Mouse (Mus musculus): ENCODE measurements around the gene Slc17a7. TPM values are rescaled to one million over a fixed set of nuclear protein-coding genes. Genes with fewer than 3 reads are reported as not detected.

The Slc17a7 gene
- polyA plus RNA-seq, 2 experiments from 2014 or later, result not detected

DNA sequence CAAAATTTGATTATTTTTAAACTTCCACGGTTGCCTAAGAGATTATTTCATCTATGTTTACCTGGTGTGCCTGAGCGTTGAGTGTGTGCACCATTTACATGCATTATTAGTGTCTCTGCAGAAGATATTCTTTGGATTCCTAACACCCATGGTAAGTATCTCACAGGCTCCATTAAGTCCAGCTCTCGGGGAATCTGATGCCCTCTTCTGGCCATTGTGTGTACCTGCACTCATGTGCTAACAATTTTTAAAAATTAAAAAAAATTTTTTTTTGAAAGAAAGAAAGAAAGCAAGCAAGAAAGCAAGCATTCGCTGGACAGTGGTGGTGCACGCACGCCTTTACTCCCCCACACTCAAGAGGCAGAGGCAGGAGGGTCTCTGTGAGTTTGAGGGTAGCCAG lies 44.5 kb downstream of the Slc17a7 start:
- ATAC-seq, result no peak

DNA sequence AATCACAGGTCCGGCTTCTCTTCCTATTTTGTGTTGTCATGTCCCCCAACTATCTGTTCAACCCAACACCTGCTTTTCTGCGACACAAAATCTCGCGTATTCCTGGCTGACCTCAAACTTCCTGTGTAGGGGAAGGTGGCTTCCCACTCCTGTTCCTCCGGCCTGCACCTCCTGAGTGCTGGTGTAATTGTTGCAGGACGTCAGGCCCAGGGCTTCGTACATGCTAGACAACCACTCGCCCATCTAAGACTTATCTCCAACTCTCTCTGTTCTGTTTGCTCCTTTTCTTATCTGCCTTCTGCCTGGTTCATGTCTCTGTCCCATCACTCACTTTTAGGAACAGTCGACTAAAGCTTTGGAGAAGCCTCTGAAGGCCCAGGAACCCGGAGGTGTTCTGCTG lies 47.3 kb downstream of the Slc17a7 start:
- ATAC-seq, result no peak

GRCm38 (mm10) chr7:45211851-45212251 lies 48.1 kb downstream of the Slc17a7 start, which contains the start of gene Dkkl1:
Dkkl1 (minus strand) TSS chr7:45212147.
- ATAC-seq, result peak; percentile 57

DNA sequence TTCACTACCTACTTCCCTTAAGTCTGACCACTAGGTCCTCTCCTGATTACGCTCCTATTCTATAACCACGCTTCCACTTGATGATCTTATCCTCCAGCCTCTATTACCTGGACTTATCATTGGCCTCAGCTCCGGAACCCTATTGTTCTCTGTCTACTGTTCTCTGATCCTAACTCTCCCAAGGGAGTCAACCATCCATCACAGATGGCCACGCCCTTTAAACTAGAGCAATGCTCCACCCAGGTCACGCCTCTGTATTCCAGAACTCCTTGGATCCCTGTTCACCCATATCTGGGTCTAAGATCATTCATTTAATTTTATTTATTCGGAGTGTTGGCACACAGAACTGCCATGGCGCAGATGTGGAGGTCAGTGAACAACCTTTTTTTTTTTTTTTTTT lies 48.6 kb downstream of the Slc17a7 start:
- no peak for ATAC-seq

- no peak for ATAC-seq
These were observed 50.0 kb downstream of the Slc17a7 start for GRCm38 (mm10) chr7:45213708-45214107.

- ATAC-seq, result no peak
These were observed 52.1 kb downstream of the Slc17a7 start, which contains the start of gene Tead2 for GRCm38 (mm10) chr7:45215673-45216441. Tead2 (plus strand) TSS chr7:45215753.

- ATAC-seq, result no peak
These were observed 52.9 kb downstream of the Slc17a7 start for GRCm38 (mm10) chr7:45216442-45217183.

DNA sequence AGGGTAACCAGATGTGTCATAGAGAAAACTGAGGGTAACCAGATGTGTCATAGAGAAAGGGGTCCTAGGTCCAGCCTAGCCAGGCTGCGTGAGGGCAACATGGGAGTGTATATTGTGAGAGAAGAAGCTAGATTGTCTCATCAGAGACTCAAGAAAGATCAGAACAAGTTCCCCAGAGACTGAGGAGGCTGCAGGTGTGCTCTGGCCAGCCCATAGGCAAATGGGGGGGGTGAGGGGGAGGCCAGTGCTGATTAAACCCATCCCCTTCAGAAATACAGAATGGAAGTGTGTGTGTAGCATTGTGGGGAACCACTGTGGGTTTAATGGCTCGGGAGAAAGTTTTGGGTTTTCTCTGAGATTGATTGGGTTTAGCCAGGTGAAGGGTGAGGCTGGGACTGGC lies 57.9 kb downstream of the Slc17a7 start:
- no peak for ATAC-seq

DNA sequence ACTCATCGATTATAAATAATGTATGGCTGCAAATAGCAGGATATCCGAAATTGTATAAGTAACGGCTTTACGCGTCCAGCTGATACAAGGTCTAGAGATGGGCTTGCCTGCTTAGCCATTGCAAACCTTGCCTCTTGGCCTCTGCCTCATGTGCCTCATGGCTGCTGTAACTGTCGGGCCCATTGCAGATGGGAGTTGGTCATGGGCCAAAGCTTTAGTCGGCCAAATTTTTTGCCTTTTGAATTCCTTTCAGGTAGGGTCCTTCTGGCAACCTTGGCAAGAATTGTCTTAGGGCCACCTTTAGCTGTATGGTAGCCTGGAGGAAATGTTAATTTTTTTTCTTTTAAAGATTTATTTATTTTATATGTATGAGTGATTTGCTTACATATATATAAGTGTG lies 61.1 kb downstream of the Slc17a7 start:
- ATAC-seq, result no peak

Other genes starting within 250 kb of the Slc17a7 start
- 1 to 10 TPM; 6.2 to 7.4 TPM for gene Ap2a1, start 234.5 kb upstream of the Slc17a7 start, polyA plus RNA-seq (2017; shearing (Covaris generic))
- not detected for gene Tsks, start 220.7 kb upstream of the Slc17a7 start, polyA plus RNA-seq (2017; shearing (Covaris generic))
- gene Cpt1c, start 189.1 kb upstream of the Slc17a7 start, polyA plus RNA-seq (2017; shearing (Covaris generic)), result under 1 TPM; 0.36 to 0.92 TPM
- 100 to 1,000 TPM in 1 of 2 experiments, 10 to 100 TPM in 1; 39.7 to 114 TPM for gene Prmt1, start 177.4 kb upstream of the Slc17a7 start, polyA plus RNA-seq (2017; shearing (Covaris generic))
- 100 to 1,000 TPM; 117 to 147 TPM for gene Irf3, start 166.3 kb upstream of the Slc17a7 start, polyA plus RNA-seq (2017; shearing (Covaris generic))
- 10 to 100 TPM; 23.6 to 30.1 TPM for gene Bcl2l12, start 165.2 kb upstream of the Slc17a7 start, polyA plus RNA-seq (2017; shearing (Covaris generic))
- 1 to 10 TPM; 7.0 to 9.3 TPM for gene Scaf1, start 147.6 kb upstream of the Slc17a7 start, polyA plus RNA-seq (2017; shearing (Covaris generic))
- gene Rras, start 146.0 kb upstream of the Slc17a7 start, polyA plus RNA-seq (2017; shearing (Covaris generic)), result 1 to 10 TPM; 2.0 to 3.9 TPM
- gene Prr12, start 111.1 kb upstream of the Slc17a7 start, polyA plus RNA-seq (2017; shearing (Covaris generic)), result 10 to 100 TPM; 10.8 to 10.9 TPM
- gene Nosip, start 101.5 kb upstream of the Slc17a7 start, polyA plus RNA-seq (2017; shearing (Covaris generic)), result 100 to 1,000 TPM; 158 to 199 TPM
- 1 to 10 TPM; 1.7 to 2.8 TPM for gene Prrg2, start 101.3 kb upstream of the Slc17a7 start, polyA plus RNA-seq (2017; shearing (Covaris generic))
- gene Rcn3, start 71.7 kb upstream of the Slc17a7 start, polyA plus RNA-seq (2017; shearing (Covaris generic)), result 10 to 100 TPM in 1 of 2 experiments, 1 to 10 TPM in 1; 7.6 to 66.3 TPM
- 1 to 10 TPM; 2.3 to 3.8 TPM for gene Fcgrt, start 60.1 kb upstream of the Slc17a7 start, polyA plus RNA-seq (2017; shearing (Covaris generic))
- gene Rps11, start 39.5 kb upstream of the Slc17a7 start, polyA plus RNA-seq (2017; shearing (Covaris generic)), result 1,000 to 10,000 TPM; 3,755 to 5,441 TPM
- 1,000 to 10,000 TPM; 5,632 to 7,602 TPM for gene Rpl13a, start 35.2 kb upstream of the Slc17a7 start, polyA plus RNA-seq (2017; shearing (Covaris generic))
- gene Gm45713, start 27.7 kb upstream of the Slc17a7 start, polyA plus RNA-seq (2017; shearing (Covaris generic)), result not detected
- gene Flt3l, start 27.5 kb upstream of the Slc17a7 start, polyA plus RNA-seq (2017; shearing (Covaris generic)), result 10 to 100 TPM; 89.0 to 91.7 TPM
- 10 to 100 TPM; 40.4 to 50.6 TPM for gene Pih1d1, start 9.6 kb upstream of the Slc17a7 start, polyA plus RNA-seq (2017; shearing (Covaris generic))
- 10 to 100 TPM; 16.5 to 27.2 TPM for gene Aldh16a1, start 9.4 kb upstream of the Slc17a7 start, polyA plus RNA-seq (2017; shearing (Covaris generic))
- gene Gfy, start 15.6 kb downstream of the Slc17a7 start, polyA plus RNA-seq (2017; shearing (Covaris generic)), result not detected
- gene Pth2, start 17.0 kb downstream of the Slc17a7 start, polyA plus RNA-seq (2017; shearing (Covaris generic)), result not detected
- gene Ccdc155, start 40.9 kb downstream of the Slc17a7 start, polyA plus RNA-seq (2017; shearing (Covaris generic)), result not detected
- gene Dkkl1, start 48.2 kb downstream of the Slc17a7 start, polyA plus RNA-seq (2017; shearing (Covaris generic)), result 10 to 100 TPM; 16.1 to 22.9 TPM
- gene Tead2, start 51.8 kb downstream of the Slc17a7 start, polyA plus RNA-seq (2017; shearing (Covaris generic)), result 1 to 10 TPM; 4.5 to 5.4 TPM
- gene Cd37, start 75.2 kb downstream of the Slc17a7 start, polyA plus RNA-seq (2017; shearing (Covaris generic)), result 100 to 1,000 TPM; 473 to 666 TPM
- not detected for gene Slc6a16, start 77.1 kb downstream of the Slc17a7 start, polyA plus RNA-seq (2017; shearing (Covaris generic))
- not detected for gene Slc6a21, start 113.6 kb downstream of the Slc17a7 start, polyA plus RNA-seq (2017; shearing (Covaris generic))
- gene Trpm4, start 169.8 kb downstream of the Slc17a7 start, polyA plus RNA-seq (2017; shearing (Covaris generic)), result 10 to 100 TPM; 11.7 to 15.9 TPM
- gene Hrc, start 171.3 kb downstream of the Slc17a7 start, polyA plus RNA-seq (2017; shearing (Covaris generic)), result not detected
- not detected for gene Ppfia3, start 203.1 kb downstream of the Slc17a7 start, polyA plus RNA-seq (2017; shearing (Covaris generic))
- gene Lin7b, start 206.6 kb downstream of the Slc17a7 start, polyA plus RNA-seq (2017; shearing (Covaris generic)), result not detected
- gene Snrnp70, start 231.8 kb downstream of the Slc17a7 start, polyA plus RNA-seq (2017; shearing (Covaris generic)), result 100 to 1,000 TPM in 1 of 2 experiments, 10 to 100 TPM in 1; 82.1 to 130 TPM
- gene Kcna7, start 241.7 kb downstream of the Slc17a7 start, polyA plus RNA-seq (2017; shearing (Covaris generic)), result not detected
- not detected for gene Ntf5, start 249.7 kb downstream of the Slc17a7 start, polyA plus RNA-seq (2017; shearing (Covaris generic))

All from CD4-positive, CD25-positive, alpha-beta regulatory T cell, adult 4 months (primary cell).